Mouse (Mus musculus) ES-CJ7 (cell line): ENCODE data around the gene Stam.
A peak's percentile ranks its signal among the peaks of the same experiment; 100 is the strongest.
"Not testable (repeated sequence)": the region's sequence is repeated elsewhere in the genome, so short reads cannot be mapped to it uniquely, and the experiment has no call there.

Experiments used
- DNase-seq: peaks from one replicate; pipeline ENCODE4 v3.0.0; 2011; ENCODE audit warnings: low read depth, low spot score

Stam gene

GRCm38 (mm10) chr2:14073362-14074220 is at the start of gene Stam:
Gene Stam (plus strand): TSS chr2:14074098.
- DNase-seq = peak; percentile 89

GRCm38 (mm10) chr2:14041249-14041648 is 32.6 kb upstream of the Stam start:
- DNase-seq = peak; percentile 26

GRCm38 (mm10) chr2:14043011-14043410 is 30.9 kb upstream of the Stam start:
- DNase-seq = peak; percentile 9

- no peak for DNase-seq
These were observed 30.2 kb upstream of the Stam start for GRCm38 (mm10) chr2:14043577-14044170.

GRCm38 (mm10) chr2:14048381-14048780 is 25.5 kb upstream of the Stam start:
- peak; percentile 69 for DNase-seq

GRCm38 (mm10) chr2:14048808-14049207 is 25.1 kb upstream of the Stam start:
- DNase-seq = no peak

GRCm38 (mm10) chr2:14053618-14054017 is 20.3 kb upstream of the Stam start:
- DNase-seq = no peak

- no peak for DNase-seq
These were observed 19.7 kb upstream of the Stam start for GRCm38 (mm10) chr2:14054163-14054562.

GRCm38 (mm10) chr2:14054716-14055115 is 19.2 kb upstream of the Stam start:
- DNase-seq = no peak

GRCm38 (mm10) chr2:14055168-14055565 is 18.7 kb upstream of the Stam start:
- DNase-seq = peak; percentile 78

- peak; percentile 70 for DNase-seq
These were observed 18.1 kb upstream of the Stam start, which contains the start of gene Hacd1 for GRCm38 (mm10) chr2:14055566-14056331. Gene Hacd1 (minus strand): TSS chr2:14056135.

GRCm38 (mm10) chr2:14065704-14066650 is 7.9 kb upstream of the Stam start:
- no peak for DNase-seq

GRCm38 (mm10) chr2:14069027-14069426 is 4.9 kb upstream of the Stam start:
- no peak for DNase-seq

GRCm38 (mm10) chr2:14070466-14070865 is 3.4 kb upstream of the Stam start:
- DNase-seq = no peak

- no peak for DNase-seq
These were observed 913 bp upstream of the Stam start for GRCm38 (mm10) chr2:14073008-14073361.

GRCm38 (mm10) chr2:14074221-14074901 is 463 bp downstream of the Stam start:
- DNase-seq = peak; percentile 45

GRCm38 (mm10) chr2:14078527-14078926 is 4.6 kb downstream of the Stam start:
- DNase-seq = not testable (repeated sequence)

- DNase-seq = no peak
These were observed 26.6 kb downstream of the Stam start for GRCm38 (mm10) chr2:14100533-14100932.

GRCm38 (mm10) chr2:14102603-14103002 is 28.7 kb downstream of the Stam start:
- no peak for DNase-seq

GRCm38 (mm10) chr2:14103924-14104323 is 30.0 kb downstream of the Stam start:
- DNase-seq = peak; percentile 60

GRCm38 (mm10) chr2:14107673-14108072 is 33.8 kb downstream of the Stam start:
- DNase-seq = no peak
